Mouse (Mus musculus): ENCODE measurements around the gene Arhgdib. TPM values are rescaled to one million over a fixed set of nuclear protein-coding genes. Genes with fewer than 3 reads are reported as not detected.
A peak's percentile ranks its signal among the peaks of the same experiment; 100 is the strongest.

Arhgdib gene
- polyA plus RNA-seq, 1 experiment from 2014 or later, result 68.4 TPM

- H3K4me2 ChIP-seq (replicated peaks; ENCODE audit: low read depth, low read length), result no peak overlapping the region
- H3K9ac ChIP-seq (replicated peaks; ENCODE audit: low read depth), result no peak overlapping the region
- H3K27me3 ChIP-seq (replicated peaks; ENCODE audit: insufficient read depth, low read length), result no peaks in the 10 kb centered on the region
- no peaks in the 10 kb centered on the region for H3K4me1 ChIP-seq (ENCODE audit: insufficient read depth, low read depth, low read length)
- no peak for DNase-seq (ENCODE audit: low spot score)
- no peak for ATAC-seq
- no peak for TF ChIP-seq CTCF (IDR thresholded peaks at IDR 0.05)
- no peak for TF ChIP-seq EP300 (IDR thresholded peaks at IDR 0.05)
- no peaks in the 10 kb centered on the region for H3K9me3 ChIP-seq (ENCODE audit: low read length)
- 49% methylated on average over 2 of the region's 2 CpGs for WGBS
- 0 out of 2 replicates have a peak overlapping the region, but pooled peaks have one; percentile 2 for H3K27ac ChIP-seq (ENCODE audit: low read length)
- no peaks in the 10 kb centered on the region for H3K36me3 ChIP-seq (ENCODE audit: insufficient read depth, low read length)
- no peak overlapping the region for H3K4me3 ChIP-seq (ENCODE audit: low read depth, low read length)
Measured at GRCm38 (mm10) chr6:136901010-136901409, 40.7 kb downstream of the Arhgdib start.

GRCm38 (mm10) chr6:136900369-136901009 lies 41.2 kb downstream of the Arhgdib start:
- Histone ChIP-seq H3K27me3 (replicated peaks; ENCODE audit: insufficient read depth, low read length) (no peaks in the 10 kb centered on the region), H3K9ac (replicated peaks; ENCODE audit: low read depth) (no peak overlapping the region), H3K4me2 (replicated peaks; ENCODE audit: low read depth, low read length) (no peak overlapping the region), H3K4me1 (ENCODE audit: insufficient read depth, low read depth, low read length) (no peaks in the 10 kb centered on the region), H3K9me3 (ENCODE audit: low read length) (no peaks in the 10 kb centered on the region), H3K36me3 (ENCODE audit: insufficient read depth, low read length) (no peaks in the 10 kb centered on the region), H3K4me3 (ENCODE audit: low read depth, low read length) (no peak overlapping the region), H3K27ac (ENCODE audit: low read length) (0 out of 2 replicates have a peak overlapping the region, but pooled peaks have one; percentile 2)
- peak; percentile 24 for ATAC-seq
- WGBS, result 18% methylated on average over 4 of the region's 4 CpGs
- TF ChIP-seq CTCF (IDR thresholded peaks at IDR 0.05) (no peak), EP300 (IDR thresholded peaks at IDR 0.05) (0 out of 2 replicates have a peak, but pooled peaks have one; percentile 43)
- peak; percentile 75 for DNase-seq (ENCODE audit: low spot score)

GRCm38 (mm10) chr6:136898954-136899353 lies 42.7 kb downstream of the Arhgdib start:
- 38% methylated on average over 2 of the region's 2 CpGs for WGBS
- no peak for TF ChIP-seq EP300 (IDR thresholded peaks at IDR 0.05)
- no peak for ATAC-seq

GRCm38 (mm10) chr6:136898222-136898621 lies 43.5 kb downstream of the Arhgdib start:
- no peak overlapping the region for H3K4me3 ChIP-seq (ENCODE audit: low read depth, low read length)
- no peaks in the 10 kb centered on the region for H3K27me3 ChIP-seq (replicated peaks; ENCODE audit: insufficient read depth, low read length)
- H3K9me3 ChIP-seq (ENCODE audit: low read length), result no peaks in the 10 kb centered on the region
- peak; percentile 93 for DNase-seq (ENCODE audit: low spot score)
- no peak for TF ChIP-seq CTCF (IDR thresholded peaks at IDR 0.05)
- TF ChIP-seq EP300 (IDR thresholded peaks at IDR 0.05), result peak; percentile 98
- 30% methylated on average over 4 of the region's 4 CpGs for WGBS
- H3K4me2 ChIP-seq (replicated peaks; ENCODE audit: low read depth, low read length), result no peak overlapping the region
- no peaks in the 10 kb centered on the region for H3K36me3 ChIP-seq (ENCODE audit: insufficient read depth, low read length)
- H3K9ac ChIP-seq (replicated peaks; ENCODE audit: low read depth), result no peak overlapping the region
- H3K4me1 ChIP-seq (ENCODE audit: insufficient read depth, low read depth, low read length), result peaks cover 3% of the 10 kb centered on the region; the same call in 1 of the 2 replicates
- peak; percentile 92 for ATAC-seq
- H3K27ac ChIP-seq (ENCODE audit: low read length), result peak overlapping the region; percentile 87

More at GRCm38 (mm10) chr6:136898954-136899353, 42.7 kb downstream of the Arhgdib start:
- H3K27ac ChIP-seq (ENCODE audit: low read length), result no peak overlapping the region
- DNase-seq (ENCODE audit: low spot score), result no peak
- no peak overlapping the region for H3K4me2 ChIP-seq (replicated peaks; ENCODE audit: low read depth, low read length)
- no peaks in the 10 kb centered on the region for H3K9me3 ChIP-seq (ENCODE audit: low read length)
- no peaks in the 10 kb centered on the region for H3K27me3 ChIP-seq (replicated peaks; ENCODE audit: insufficient read depth, low read length)
- no peaks in the 10 kb centered on the region for H3K36me3 ChIP-seq (ENCODE audit: insufficient read depth, low read length)
- peaks cover 3% of the 10 kb centered on the region; the same call in 1 of the 2 replicates for H3K4me1 ChIP-seq (ENCODE audit: insufficient read depth, low read depth, low read length)
- H3K9ac ChIP-seq (replicated peaks; ENCODE audit: low read depth), result no peak overlapping the region
- no peak overlapping the region for H3K4me3 ChIP-seq (ENCODE audit: low read depth, low read length)

GRCm38 (mm10) chr6:136897789-136898188 lies 43.9 kb downstream of the Arhgdib start:
- ATAC-seq, result peak; percentile 56
- WGBS, result 46% methylated on average over 4 of the region's 4 CpGs

GRCm38 (mm10) chr6:136894532-136895339 lies 47.0 kb downstream of the Arhgdib start:
- TF ChIP-seq EP300 (IDR thresholded peaks at IDR 0.05) (no peak), CTCF (IDR thresholded peaks at IDR 0.05) (no peak)
- peak overlapping the region; percentile 34 for H3K27ac ChIP-seq (ENCODE audit: low read length)
- no peak overlapping the region for H3K9ac ChIP-seq (replicated peaks; ENCODE audit: low read depth)
- peaks cover 3% of the 10 kb centered on the region; the same call in 1 of the 2 replicates for H3K4me1 ChIP-seq (ENCODE audit: insufficient read depth, low read depth, low read length)
- H3K9me3 ChIP-seq (ENCODE audit: low read length), result no peaks in the 10 kb centered on the region
- DNase-seq (ENCODE audit: low spot score) (peak; percentile 54), ATAC-seq (no peak; the same call in 1 of the 2 replicates)
- H3K4me2 ChIP-seq (replicated peaks; ENCODE audit: low read depth, low read length), result no peak overlapping the region
- no peaks in the 10 kb centered on the region for H3K36me3 ChIP-seq (ENCODE audit: insufficient read depth, low read length)
- no peak overlapping the region for H3K4me3 ChIP-seq (ENCODE audit: low read depth, low read length)
- H3K27me3 ChIP-seq (replicated peaks; ENCODE audit: insufficient read depth, low read length), result no peaks in the 10 kb centered on the region
- 22% methylated on average over 15 of the region's 15 CpGs for WGBS

More at GRCm38 (mm10) chr6:136897789-136898188, 43.9 kb downstream of the Arhgdib start:
- Histone ChIP-seq H3K9me3 (ENCODE audit: low read length) (no peaks in the 10 kb centered on the region), H3K4me1 (ENCODE audit: insufficient read depth, low read depth, low read length) (peaks cover 3% of the 10 kb centered on the region; the same call in 1 of the 2 replicates), H3K4me3 (ENCODE audit: low read depth, low read length) (no peak overlapping the region), H3K27ac (ENCODE audit: low read length) (peak overlapping the region; percentile 87), H3K9ac (replicated peaks; ENCODE audit: low read depth) (no peak overlapping the region), H3K27me3 (replicated peaks; ENCODE audit: insufficient read depth, low read length) (no peaks in the 10 kb centered on the region), H3K36me3 (ENCODE audit: insufficient read depth, low read length) (no peaks in the 10 kb centered on the region), H3K4me2 (replicated peaks; ENCODE audit: low read depth, low read length) (no peak overlapping the region)
- peak; percentile 80 for DNase-seq (ENCODE audit: low spot score)
- TF ChIP-seq CTCF (IDR thresholded peaks at IDR 0.05) (no peak), EP300 (IDR thresholded peaks at IDR 0.05) (no peak)

Measured in lung, postnatal 0 days (tissue).